Mouse (Mus musculus) stomach, postnatal 0 days (tissue): Measurements from ENCODE around the gene Asb5. TPM values are rescaled to one million over a fixed set of nuclear protein-coding genes. Genes with fewer than 3 reads are reported as not detected.

Experiments used
- ATAC-seq: fragments of 200-750 bp; cut with Nextera tagmentation; 2 replicates; pipeline ENCODE4 v1.8.0; 2017; ENCODE audit not compliant: low FRiP score, low TSS enrichment
- DNase-seq: peaks from one replicate; pipeline ENCODE4 v3.0.0-alpha.2; 2016; ENCODE audit warnings: low spot score
- H3K27ac ChIP-seq: fragments of 300-500 bp; sonication (generic); replicated peaks from 2 replicates; pipeline ENCODE4 v1.5.1; 2014; ENCODE audit warnings: mild to moderate bottlenecking, control low read depth
- H3K27me3 ChIP-seq: fragments of 300-500 bp; sonication (generic); 2 replicates; pipeline ENCODE4 v1.6.1; 2014; ENCODE audit warnings: low read length; ENCODE audit not compliant: control insufficient read depth, insufficient read depth
- H3K36me3 ChIP-seq: fragments of 300-500 bp; sonication (generic); 2 replicates; pipeline ENCODE4 v1.6.1; 2014; ENCODE audit warnings: low read length, mixed read lengths; ENCODE audit not compliant: control insufficient read depth, insufficient read depth
- H3K4me1 ChIP-seq: fragments of 300-500 bp; sonication (generic); replicated peaks from 2 replicates; pipeline ENCODE4 v1.6.1; 2014; ENCODE audit warnings: antibody characterized with exemption; ENCODE audit not compliant: control insufficient read depth, insufficient read depth
- H3K4me2 ChIP-seq: fragments of 300-500 bp; sonication (generic); replicated peaks from 2 replicates; pipeline ENCODE4 v1.6.1; 2014; ENCODE audit warnings: low read depth, mild to moderate bottlenecking, control low read depth, moderate library complexity
- H3K4me3 ChIP-seq: fragments of 300-500 bp; sonication (generic); 2 replicates; pipeline ENCODE4 v1.5.1; 2014; ENCODE audit warnings: low read depth, low read length, control low read depth
- H3K9ac ChIP-seq: fragments of 300-500 bp; sonication (generic); 2 replicates; pipeline ENCODE4 v1.6.1; 2014; ENCODE audit warnings: mild to moderate bottlenecking, low read length, control low read depth, mixed read lengths
- H3K9me3 ChIP-seq: fragments of 300-500 bp; sonication (generic); 2 replicates; pipeline ENCODE4 v1.6.1; 2016; ENCODE audit warnings: low read length; ENCODE audit not compliant: control insufficient read depth
- CTCF ChIP-seq: IDR thresholded peaks from 2 replicates; pipeline ENCODE4 v1.5.1; 2016; ENCODE audit warnings: antibody characterized with exemption, low read depth, mild to moderate bottlenecking, moderate library complexity
- EP300 ChIP-seq: optimal IDR thresholded peaks from 2 replicates; pipeline ENCODE3; 2016; ENCODE audit warnings: antibody characterized with exemption
- WGBS: fragments of 180-500 bp; shearing (Covaris S2); extraction: QIAGEN DNeasy Blood & Tissue Kit; methylation state at CpG from one replicate; pipeline ENCODE4 v1.1.7; 2014; 5-methylcytosine and 5-hydroxymethylcytosine counted together
- polyA plus RNA-seq: library from polyadenylated mRNA; unstranded; fragments of >200 nt; fragmentation: Nextera tagmentation; extraction: Ambion mirVana; gene quantifications from 2 replicates; pipeline ENCODE4 v1.2.1, GENCODE M21; 2015

The Asb5 gene
- polyA plus RNA-seq, 1 experiment from 2014 or later = 3.8 TPM

DNA sequence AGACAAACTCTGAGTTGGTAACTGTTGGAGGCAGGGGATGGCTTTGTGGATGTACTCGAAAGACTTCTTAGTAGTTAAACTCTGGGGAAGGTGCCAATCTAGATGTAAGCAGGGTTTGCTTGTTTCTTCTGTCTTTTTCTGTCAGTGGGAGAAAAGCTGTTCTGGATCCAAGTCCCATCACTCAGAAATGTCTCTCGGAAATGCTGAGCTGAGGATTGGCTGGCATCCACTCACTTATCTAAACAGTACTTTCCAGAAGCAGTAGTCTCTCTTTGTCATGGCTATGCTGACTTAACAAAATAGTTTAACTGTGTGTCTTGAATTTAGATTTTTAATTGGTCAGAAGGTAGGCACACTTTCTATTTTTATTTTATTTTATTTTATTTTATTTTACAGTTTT is 37.8 kb downstream of the Asb5 start:
- no peak overlapping the region for H3K4me2 ChIP-seq
- no peak overlapping the region for H3K9ac ChIP-seq
- no peaks in the 10 kb centered on the region for H3K36me3 ChIP-seq
- 42% methylated on average over 2 of the region's 2 CpGs for WGBS
- H3K9me3 ChIP-seq = no peaks in the 10 kb centered on the region
- DNase-seq = no peak
- H3K27me3 ChIP-seq = no peaks in the 10 kb centered on the region
- no peak for ATAC-seq
- H3K4me3 ChIP-seq = no peak overlapping the region
- H3K4me1 ChIP-seq = no peaks in the 10 kb centered on the region
- no peak overlapping the region for H3K27ac ChIP-seq
- TF ChIP-seq EP300 (no peak), CTCF (no peak)

DNA sequence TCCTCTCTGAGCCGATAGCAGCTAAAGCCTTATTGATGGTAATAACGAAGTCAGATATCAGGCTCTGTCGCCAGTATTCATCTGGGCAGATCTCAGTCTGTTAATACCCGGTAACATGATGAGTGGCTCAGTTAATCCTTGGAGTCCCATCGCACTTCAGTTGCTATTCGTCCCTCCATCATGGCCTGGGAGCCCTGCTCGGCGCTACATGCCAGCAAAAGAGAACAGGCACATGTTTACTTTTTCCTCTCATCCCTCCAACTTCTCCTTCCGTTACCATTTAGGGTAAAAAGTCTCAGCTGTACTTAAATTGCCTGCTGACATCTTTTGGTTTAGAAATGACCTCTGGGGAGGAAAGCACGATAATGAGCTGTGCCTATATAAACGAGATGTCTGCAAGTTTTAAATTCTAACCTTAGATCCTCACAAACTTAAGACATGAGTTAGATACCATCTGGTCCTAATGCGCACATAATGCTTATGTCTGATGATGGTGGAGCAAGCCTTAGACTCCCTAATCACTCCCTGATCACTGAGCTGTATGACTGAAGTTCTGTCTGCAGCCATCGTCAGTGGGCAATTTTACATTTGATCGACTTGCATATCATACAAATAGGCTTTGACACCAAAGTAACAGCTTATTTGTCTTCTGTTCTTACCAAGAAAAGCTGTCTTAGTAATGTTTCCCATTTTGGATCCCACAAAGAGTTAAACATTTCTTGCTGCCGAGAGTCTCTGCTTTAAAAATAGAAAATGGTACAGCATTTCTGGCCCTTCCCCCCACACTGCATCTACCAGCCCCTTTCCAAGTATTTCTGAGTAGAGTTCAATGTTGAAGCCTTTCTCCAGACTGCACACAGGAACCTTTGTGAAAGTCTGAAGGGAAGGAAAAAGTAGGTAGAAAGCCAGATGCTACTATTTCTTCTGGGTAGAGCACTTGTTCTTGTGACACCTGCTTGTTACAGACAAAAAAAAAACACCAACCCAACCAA is 41.5 kb downstream of the Asb5 start:
- H3K9me3 ChIP-seq = no peaks in the 10 kb centered on the region
- DNase-seq (no peak), ATAC-seq (no peak)
- H3K27me3 ChIP-seq = no peaks in the 10 kb centered on the region
- H3K4me3 ChIP-seq = no peak overlapping the region
- no peak overlapping the region for H3K4me2 ChIP-seq
- no peak overlapping the region for H3K27ac ChIP-seq
- no peaks in the 10 kb centered on the region for H3K4me1 ChIP-seq
- H3K36me3 ChIP-seq = no peaks in the 10 kb centered on the region
- TF ChIP-seq EP300 = no peak
- TF ChIP-seq CTCF = no peak
- no peak overlapping the region for H3K9ac ChIP-seq
- WGBS = 43% methylated on average over 15 of the region's 15 CpGs

DNA sequence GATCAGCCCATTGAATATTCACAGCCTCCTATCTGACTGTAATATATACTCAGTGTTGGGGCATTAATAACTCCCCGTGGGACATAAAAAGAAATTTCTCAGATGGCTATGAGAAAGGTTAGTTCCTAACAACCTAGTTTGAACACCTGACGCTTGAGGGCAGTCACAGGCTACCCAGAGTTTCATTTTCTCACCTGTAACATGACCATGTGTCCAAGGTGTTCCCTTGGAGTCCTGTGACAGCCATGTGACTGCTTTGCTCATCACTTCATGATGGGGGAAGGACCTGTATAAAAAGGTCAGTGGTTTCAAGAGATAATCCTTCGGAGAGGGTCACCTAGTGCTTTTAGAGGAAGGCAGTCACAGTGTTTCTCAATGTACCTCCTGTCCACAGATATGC is 52.1 kb downstream of the Asb5 start:
- no peak for DNase-seq
- no peaks in the 10 kb centered on the region for H3K27me3 ChIP-seq
- no peak overlapping the region for H3K4me2 ChIP-seq
- no peaks in the 10 kb centered on the region for H3K4me1 ChIP-seq
- no peaks in the 10 kb centered on the region for H3K36me3 ChIP-seq
- TF ChIP-seq CTCF (no peak), EP300 (no peak)
- no peak for ATAC-seq
- no peaks in the 10 kb centered on the region for H3K9me3 ChIP-seq
- H3K4me3 ChIP-seq = no peak overlapping the region
- no peak overlapping the region for H3K9ac ChIP-seq
- WGBS = 86% methylated on average over 3 of the region's 3 CpGs
- H3K27ac ChIP-seq = no peak overlapping the region

DNA sequence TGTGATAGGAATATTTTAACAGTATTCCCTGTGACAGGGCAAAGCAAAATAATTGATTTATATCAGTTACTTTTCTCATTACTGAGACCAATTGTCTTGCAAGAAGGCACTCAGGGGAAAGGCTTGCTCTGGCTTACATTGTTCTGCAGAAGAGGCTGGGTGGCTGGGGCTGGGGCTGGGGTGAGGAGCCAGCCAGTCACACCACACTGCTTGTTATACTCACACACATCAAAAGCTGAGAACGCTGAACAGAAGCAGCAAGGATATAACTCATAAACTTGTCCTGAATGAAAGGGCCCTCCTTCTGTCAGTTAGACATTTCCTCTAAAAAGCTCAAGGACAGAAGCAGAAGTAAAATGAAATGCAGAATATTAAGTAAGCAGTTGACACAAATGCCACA is 53.5 kb downstream of the Asb5 start:
- H3K9me3 ChIP-seq = no peaks in the 10 kb centered on the region
- H3K27ac ChIP-seq = no peak overlapping the region
- no peaks in the 10 kb centered on the region for H3K36me3 ChIP-seq
- no peaks in the 10 kb centered on the region for H3K27me3 ChIP-seq
- TF ChIP-seq EP300 (no peak), CTCF (no peak)
- WGBS = 46% methylated on average over 1 of the region's 1 CpGs
- no peak overlapping the region for H3K9ac ChIP-seq
- H3K4me1 ChIP-seq = no peaks in the 10 kb centered on the region
- H3K4me2 ChIP-seq = no peak overlapping the region
- no peak for DNase-seq
- H3K4me3 ChIP-seq = no peak overlapping the region
- no peak for ATAC-seq

DNA sequence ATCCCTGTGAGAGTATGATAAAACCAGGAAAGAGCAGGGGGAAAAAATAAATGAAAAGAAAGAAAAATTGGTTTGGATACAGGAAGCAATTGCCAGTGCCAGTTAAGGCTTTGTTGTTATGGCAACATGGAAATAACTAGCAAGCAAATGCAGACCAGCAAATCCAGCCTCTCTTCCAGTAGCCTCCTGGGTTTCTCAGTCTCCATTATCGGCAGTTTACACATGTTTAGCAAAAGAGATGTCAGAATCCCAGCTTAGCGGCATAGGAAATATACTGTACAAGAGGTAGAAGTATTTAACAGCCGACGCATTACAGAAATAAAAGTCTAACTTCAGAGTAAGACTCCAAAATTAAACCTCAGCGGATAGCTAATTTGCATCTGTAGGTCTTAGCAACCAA is 65.3 kb downstream of the Asb5 start:
- H3K4me2 ChIP-seq = no peak overlapping the region
- H3K36me3 ChIP-seq = no peaks in the 10 kb centered on the region
- H3K9ac ChIP-seq = no peak overlapping the region
- 72% methylated on average over 5 of the region's 5 CpGs for WGBS
- no peak overlapping the region for H3K4me3 ChIP-seq
- ATAC-seq (no peak), DNase-seq (no peak)
- no peaks in the 10 kb centered on the region for H3K27me3 ChIP-seq
- no peak overlapping the region for H3K27ac ChIP-seq
- TF ChIP-seq CTCF (no peak), EP300 (no peak)
- no peaks in the 10 kb centered on the region for H3K4me1 ChIP-seq
- no peaks in the 10 kb centered on the region for H3K9me3 ChIP-seq

DNA sequence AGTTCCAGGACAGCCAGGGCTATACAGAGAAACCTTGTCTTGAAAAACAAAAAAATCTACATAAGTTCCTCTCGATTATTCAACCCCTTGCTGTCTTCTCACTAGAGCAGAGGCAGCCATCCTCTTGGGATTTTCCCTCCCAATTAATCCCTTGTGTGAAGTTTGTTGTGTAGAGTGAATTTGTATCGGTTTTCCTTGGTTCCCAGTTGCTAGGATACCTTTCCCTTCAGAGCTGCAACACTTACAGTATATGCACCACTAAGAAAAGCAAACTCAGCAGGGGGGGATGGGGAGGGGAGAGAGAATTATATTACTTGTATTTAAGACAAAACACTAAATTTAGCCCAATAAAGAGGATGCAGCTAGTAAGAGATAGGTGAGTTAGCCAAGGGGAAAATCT is 66.7 kb downstream of the Asb5 start:
- DNase-seq (no peak), ATAC-seq (no peak)
- H3K27me3 ChIP-seq = no peaks in the 10 kb centered on the region
- no peak overlapping the region for H3K27ac ChIP-seq
- no peak overlapping the region for H3K4me2 ChIP-seq
- no peak for TF ChIP-seq CTCF
- no peak for TF ChIP-seq EP300
- no peak overlapping the region for H3K9ac ChIP-seq
- 74% methylated on average over 2 of the region's 2 CpGs for WGBS
- H3K36me3 ChIP-seq = no peaks in the 10 kb centered on the region
- H3K4me1 ChIP-seq = no peaks in the 10 kb centered on the region
- no peak overlapping the region for H3K4me3 ChIP-seq
- H3K9me3 ChIP-seq = no peaks in the 10 kb centered on the region
